Mouse (Mus musculus): Measurements from ENCODE around the gene Ptprd. TPM values are rescaled to one million over a fixed set of nuclear protein-coding genes. Genes with fewer than 3 reads are reported as not detected.

The Ptprd gene
- total and polyA plus RNA-seq, 3 experiments, result not detected

GRCm38 (mm10) chr4:77743391-77743790, 468.4 kb downstream of the Ptprd start:
- no peak overlapping the region for H3K4me3 ChIP-seq (ENCODE audit: control insufficient read depth in 1 of 2, insufficient read depth in 1 of 2, low read depth in 2 of 2, low read length in 2 of 2)
- H3K36me3 ChIP-seq (ENCODE audit: control insufficient read depth in 1 of 2, insufficient read depth in 2 of 2, low read length in 2 of 2), result no peaks in the 10 kb centered on the region
- no peak for DNase-seq (ENCODE audit: low read depth, low spot score)
- no peaks in the 10 kb centered on the region for H3K9me3 ChIP-seq (replicated peaks; ENCODE audit: insufficient read depth, low read length)
- H3K27me3 ChIP-seq (ENCODE audit: control insufficient read depth in 1 of 2, insufficient read depth in 2 of 2, low read length in 2 of 2), result no peaks in the 10 kb centered on the region
- no peaks in the 10 kb centered on the region for H3K4me1 ChIP-seq (ENCODE audit: control insufficient read depth in 1 of 2, insufficient read depth in 2 of 2, low read length in 2 of 2)
- H3K27ac ChIP-seq (ENCODE audit: control insufficient read depth, low read depth, low read length), result no peak overlapping the region
- no peaks in the 10 kb centered on the region for H3K79me2 ChIP-seq (ENCODE audit: control insufficient read depth, insufficient read depth, low read length, poor library complexity)
- no peak overlapping the region for H3K9ac ChIP-seq (ENCODE audit: control insufficient read depth, low read depth, low read length, poor library complexity, severe bottlenecking)
- TF ChIP-seq TCF12 (IDR thresholded peaks at IDR 0.05; ENCODE audit: low read depth, low read length) (no peak), TBP (IDR thresholded peaks at IDR 0.05; ENCODE audit: low read depth, low read length) (no peak), POLR2AphosphoS5 (IDR thresholded peaks at IDR 0.05; ENCODE audit: borderline replicate concordance, low read depth, low read length) (no peak), MAX (IDR thresholded peaks at IDR 0.05; ENCODE audit: low read length) (no peak), POLR2AphosphoS2 (IDR thresholded peaks at IDR 0.05; ENCODE audit: low read length) (no peak), CHD1 (IDR thresholded peaks at IDR 0.05; ENCODE audit: low read depth, low read length) (no peak), ZMIZ1 (IDR thresholded peaks at IDR 0.05; ENCODE audit: low read depth, low read length) (no peak), ZNF384 (IDR thresholded peaks at IDR 0.05; ENCODE audit: low read depth, low read length) (no peak), ETS1 (IDR thresholded peaks at IDR 0.05; ENCODE audit: low read depth, low read length) (no peak), USF2 (IDR thresholded peaks at IDR 0.05; ENCODE audit: borderline replicate concordance in 1 of 2, insufficient read depth in 1 of 2, low read depth in 1 of 2, low read length in 2 of 2) (no peak), NELFE (IDR thresholded peaks at IDR 0.05; ENCODE audit: low read depth, low read length) (no peak), MAFK (IDR thresholded peaks at IDR 0.05; ENCODE audit: borderline replicate concordance, low read depth, low read length) (no peak), E2F4 (IDR thresholded peaks at IDR 0.05; ENCODE audit: borderline replicate concordance, low read depth, low read length) (no peak), HCFC1 (IDR thresholded peaks at IDR 0.05; ENCODE audit: low read depth, low read length) (no peak), MAZ (IDR thresholded peaks at IDR 0.05; ENCODE audit: low read depth, low read length) (no peak), EP300 (IDR thresholded peaks at IDR 0.05; ENCODE audit: low read depth in 1 of 2, low read length in 2 of 2) (no peak)

- Histone ChIP-seq H3K27ac (ENCODE audit: control insufficient read depth, low read depth, low read length) (no peak overlapping the region), H3K36me3 (ENCODE audit: control insufficient read depth in 1 of 2, insufficient read depth in 2 of 2, low read length in 2 of 2) (no peaks in the 10 kb centered on the region), H3K9ac (ENCODE audit: control insufficient read depth, low read depth, low read length, poor library complexity, severe bottlenecking) (no peak overlapping the region), H3K4me3 (ENCODE audit: control insufficient read depth in 1 of 2, insufficient read depth in 1 of 2, low read depth in 2 of 2, low read length in 2 of 2) (no peak overlapping the region), H3K27me3 (ENCODE audit: control insufficient read depth in 1 of 2, insufficient read depth in 2 of 2, low read length in 2 of 2) (no peaks in the 10 kb centered on the region), H3K79me2 (ENCODE audit: control insufficient read depth, insufficient read depth, low read length, poor library complexity) (no peaks in the 10 kb centered on the region), H3K9me3 (replicated peaks; ENCODE audit: insufficient read depth, low read length) (no peaks in the 10 kb centered on the region), H3K4me1 (ENCODE audit: control insufficient read depth in 1 of 2, insufficient read depth in 2 of 2, low read length in 2 of 2) (no peaks in the 10 kb centered on the region)
- no peak for DNase-seq (ENCODE audit: low read depth, low spot score)
- no peak for TF ChIP-seq UBTF (IDR thresholded peaks at IDR 0.05; ENCODE audit: borderline replicate concordance, insufficient read depth, low read depth, low read length)
- no peak for TF ChIP-seq ELF1 (IDR thresholded peaks at IDR 0.05; ENCODE audit: low read depth, low read length)
- no peak for TF ChIP-seq NELFE (IDR thresholded peaks at IDR 0.05; ENCODE audit: low read depth, low read length)
- TF ChIP-seq CHD1 (IDR thresholded peaks at IDR 0.05; ENCODE audit: low read depth, low read length), result no peak
- TF ChIP-seq E2F4 (IDR thresholded peaks at IDR 0.05; ENCODE audit: borderline replicate concordance, low read depth, low read length), result no peak
These were observed 489.9 kb downstream of the Ptprd start for GRCm38 (mm10) chr4:77721908-77722307.

Data from MEL (cell line).